Mouse (Mus musculus): ENCODE measurements around the gene Pheta2. TPM values are rescaled to one million over a fixed set of nuclear protein-coding genes. Genes with fewer than 3 reads are reported as not detected.

The Pheta2 gene
- polyA plus RNA-seq, 1 experiment, result 1.8 TPM

DNA sequence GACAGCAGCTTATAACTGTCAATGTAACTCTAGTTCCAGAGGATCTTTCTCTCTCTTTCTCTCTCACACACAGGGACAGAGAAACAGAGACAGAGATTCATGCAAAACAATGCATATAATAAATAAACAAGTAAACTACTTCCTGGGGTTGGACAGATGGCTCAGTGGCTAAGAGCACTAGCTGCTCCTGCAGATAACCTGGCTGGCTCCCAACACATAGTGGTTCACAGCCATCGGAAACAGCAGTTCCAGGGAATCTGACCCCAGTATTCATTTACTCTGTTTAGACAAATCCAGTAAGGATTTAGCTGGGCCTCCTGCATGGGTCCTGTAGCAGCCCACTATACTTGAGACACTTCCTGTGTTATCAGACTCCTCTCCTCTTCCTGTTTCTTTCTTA lies 19.1 kb upstream of the Pheta2 start:
- 0 out of 2 replicates have a peak, but pooled peaks cover 4% of the 10 kb centered on the region for H3K27me3 ChIP-seq (ENCODE audit: control insufficient read depth)
- H3K4me1 ChIP-seq (ENCODE audit: control insufficient read depth), result no peaks in the 10 kb centered on the region
- H3K9me3 ChIP-seq (ENCODE audit: control insufficient read depth, low read length), result peaks cover 6% of the 10 kb centered on the region
- H3K4me3 ChIP-seq (replicated peaks), result no peak overlapping the region
- H3K36me3 ChIP-seq (ENCODE audit: control insufficient read depth), result no peaks in the 10 kb centered on the region
- TF ChIP-seq GATA1 (IDR thresholded peaks at IDR 0.05; ENCODE audit: low read length), result no peak
- no peak for TF ChIP-seq TAL1 (IDR thresholded peaks at IDR 0.05; ENCODE audit: low read length)

- Histone ChIP-seq H3K4me1 (ENCODE audit: control insufficient read depth) (no peaks in the 10 kb centered on the region), H3K4me3 (replicated peaks) (no peak overlapping the region), H3K9me3 (ENCODE audit: control insufficient read depth, low read length) (peaks cover 6% of the 10 kb centered on the region), H3K27me3 (ENCODE audit: control insufficient read depth) (0 out of 2 replicates have a peak, but pooled peaks cover 4% of the 10 kb centered on the region), H3K36me3 (ENCODE audit: control insufficient read depth) (no peaks in the 10 kb centered on the region)
- TF ChIP-seq TAL1 (IDR thresholded peaks at IDR 0.05; ENCODE audit: low read length), result no peak
- no peak for TF ChIP-seq GATA1 (IDR thresholded peaks at IDR 0.05; ENCODE audit: low read length)
Observed at GRCm38 (mm10) chr15:82322195-82322594, 16.5 kb upstream of the Pheta2 start.

- TF ChIP-seq TAL1 (IDR thresholded peaks at IDR 0.05; ENCODE audit: low read length), result no peak
- TF ChIP-seq GATA1 (IDR thresholded peaks at IDR 0.05; ENCODE audit: low read length), result no peak
- H3K4me3 ChIP-seq (replicated peaks), result no peak overlapping the region
- peaks cover 17% of the 10 kb centered on the region for H3K36me3 ChIP-seq (ENCODE audit: control insufficient read depth)
- H3K27me3 ChIP-seq (ENCODE audit: control insufficient read depth), result 0 out of 2 replicates have a peak, but pooled peaks cover 4% of the 10 kb centered on the region
- peaks cover 6% of the 10 kb centered on the region for H3K9me3 ChIP-seq (ENCODE audit: control insufficient read depth, low read length)
- peaks cover 4% of the 10 kb centered on the region for H3K4me1 ChIP-seq (ENCODE audit: control insufficient read depth)
Observed at GRCm38 (mm10) chr15:82325382-82325781, 13.4 kb upstream of the Pheta2 start.

- H3K4me1 ChIP-seq (ENCODE audit: control insufficient read depth), result peaks cover 47% of the 10 kb centered on the region
- peaks cover 66% of the 10 kb centered on the region for H3K36me3 ChIP-seq (ENCODE audit: control insufficient read depth)
- no peaks in the 10 kb centered on the region for H3K9me3 ChIP-seq (ENCODE audit: control insufficient read depth, low read length)
- no peak overlapping the region for H3K4me3 ChIP-seq (replicated peaks)
- no peak for TF ChIP-seq GATA1 (IDR thresholded peaks at IDR 0.05; ENCODE audit: low read length)
- no peak for TF ChIP-seq TAL1 (IDR thresholded peaks at IDR 0.05; ENCODE audit: low read length)
- no peaks in the 10 kb centered on the region for H3K27me3 ChIP-seq (ENCODE audit: control insufficient read depth)
Observed at GRCm38 (mm10) chr15:82335194-82335593, 3.5 kb upstream of the Pheta2 start.

- peaks cover 54% of the 10 kb centered on the region for H3K36me3 ChIP-seq (ENCODE audit: control insufficient read depth)
- H3K9me3 ChIP-seq (ENCODE audit: control insufficient read depth, low read length), result no peaks in the 10 kb centered on the region
- H3K27me3 ChIP-seq (ENCODE audit: control insufficient read depth), result no peaks in the 10 kb centered on the region
- peaks cover 56% of the 10 kb centered on the region for H3K4me1 ChIP-seq (ENCODE audit: control insufficient read depth)
- peak overlapping the region; percentile 30 for H3K4me3 ChIP-seq (replicated peaks)
- no peak for TF ChIP-seq GATA1 (IDR thresholded peaks at IDR 0.05; ENCODE audit: low read length)
- no peak for TF ChIP-seq TAL1 (IDR thresholded peaks at IDR 0.05; ENCODE audit: low read length)
Observed at GRCm38 (mm10) chr15:82336629-82337028, 2.1 kb upstream of the Pheta2 start.

DNA sequence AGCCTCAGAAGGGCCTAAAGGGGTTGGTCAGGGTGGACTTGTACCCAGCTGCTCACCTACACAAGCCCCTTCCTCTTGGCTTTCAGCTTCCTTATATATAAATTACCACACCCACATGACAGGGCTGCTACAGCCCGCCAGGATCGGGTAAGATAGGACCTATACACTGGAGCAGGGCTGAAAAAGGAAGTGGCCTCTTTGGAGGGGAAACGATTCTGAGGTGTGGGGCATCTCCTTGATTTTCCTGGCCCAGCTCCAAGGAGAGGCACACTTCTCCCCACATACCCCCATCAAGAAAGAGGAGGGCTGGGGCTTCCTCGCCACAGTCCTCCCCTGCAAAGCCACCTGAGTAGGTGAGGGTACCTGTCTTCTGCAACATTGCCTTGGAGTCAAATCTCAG lies 867 bp upstream of the Pheta2 start:
- Histone ChIP-seq H3K27me3 (ENCODE audit: control insufficient read depth) (no peaks in the 10 kb centered on the region), H3K36me3 (ENCODE audit: control insufficient read depth) (peaks cover 52% of the 10 kb centered on the region)
- no peak for TF ChIP-seq GATA1 (IDR thresholded peaks at IDR 0.05; ENCODE audit: low read length)

DNA sequence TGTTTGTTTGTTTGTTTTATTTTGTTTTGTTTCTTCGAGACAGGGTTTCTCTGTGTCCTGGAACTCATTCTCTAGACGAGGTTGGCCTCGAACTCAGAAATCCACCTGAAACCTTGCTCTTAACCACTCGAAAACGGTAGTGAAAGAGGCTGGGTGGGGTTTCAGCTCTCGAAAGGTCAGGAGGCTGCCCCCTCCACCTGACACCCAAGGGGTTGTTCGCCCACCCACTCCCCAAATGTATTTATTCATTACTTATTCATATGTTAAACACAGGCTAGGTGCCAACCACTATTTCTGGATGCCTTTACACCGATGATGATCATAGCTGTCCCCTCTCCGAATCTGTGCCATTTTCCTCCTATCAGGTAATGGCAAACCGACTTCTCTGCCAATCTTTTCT lies 408 bp downstream of the Pheta2 start:
- peaks cover 79% of the 10 kb centered on the region for H3K4me1 ChIP-seq (ENCODE audit: control insufficient read depth)
- H3K27me3 ChIP-seq (ENCODE audit: control insufficient read depth), result no peaks in the 10 kb centered on the region
- H3K4me3 ChIP-seq (replicated peaks), result peak overlapping the region; percentile 91

More for the DNA sequence above, 867 bp upstream of the Pheta2 start:
- peaks cover 66% of the 10 kb centered on the region for H3K4me1 ChIP-seq (ENCODE audit: control insufficient read depth)
- peak overlapping the region; percentile 91 for H3K4me3 ChIP-seq (replicated peaks)
- no peaks in the 10 kb centered on the region for H3K9me3 ChIP-seq (ENCODE audit: control insufficient read depth, low read length)

GRCm38 (mm10) chr15:82339634-82340254 lies 1.0 kb downstream of the Pheta2 start:
- TF ChIP-seq TAL1 (IDR thresholded peaks at IDR 0.05; ENCODE audit: low read length) (no peak), GATA1 (IDR thresholded peaks at IDR 0.05; ENCODE audit: low read length) (no peak)
- peaks cover 2% of the 10 kb centered on the region; the same call in 1 of the 2 replicates for H3K9me3 ChIP-seq (ENCODE audit: control insufficient read depth, low read length)
- peaks cover 85% of the 10 kb centered on the region for H3K4me1 ChIP-seq (ENCODE audit: control insufficient read depth)
- H3K36me3 ChIP-seq (ENCODE audit: control insufficient read depth), result peaks cover 54% of the 10 kb centered on the region
- H3K4me3 ChIP-seq (replicated peaks), result peak overlapping the region; percentile 91
- H3K27me3 ChIP-seq (ENCODE audit: control insufficient read depth), result no peaks in the 10 kb centered on the region

More for the DNA sequence above, 408 bp downstream of the Pheta2 start:
- TF ChIP-seq GATA1 (IDR thresholded peaks at IDR 0.05; ENCODE audit: low read length) (no peak), TAL1 (IDR thresholded peaks at IDR 0.05; ENCODE audit: low read length) (no peak)
- peaks cover 54% of the 10 kb centered on the region for H3K36me3 ChIP-seq (ENCODE audit: control insufficient read depth)
- peaks cover 2% of the 10 kb centered on the region; the same call in 1 of the 2 replicates for H3K9me3 ChIP-seq (ENCODE audit: control insufficient read depth, low read length)

- TF ChIP-seq GATA1 (IDR thresholded peaks at IDR 0.05; ENCODE audit: low read length) (0 out of 2 replicates have a peak, but pooled peaks have one; percentile 4), TAL1 (IDR thresholded peaks at IDR 0.05; ENCODE audit: low read length) (no peak)
- Histone ChIP-seq H3K9me3 (ENCODE audit: control insufficient read depth, low read length) (peaks cover 2% of the 10 kb centered on the region; the same call in 1 of the 2 replicates), H3K4me1 (ENCODE audit: control insufficient read depth) (peaks cover 89% of the 10 kb centered on the region), H3K36me3 (ENCODE audit: control insufficient read depth) (peaks cover 54% of the 10 kb centered on the region), H3K27me3 (ENCODE audit: control insufficient read depth) (no peaks in the 10 kb centered on the region), H3K4me3 (replicated peaks) (peak overlapping the region; percentile 91)
Observed at GRCm38 (mm10) chr15:82340414-82341035, 1.8 kb downstream of the Pheta2 start.

Measured in erythroblast, embryonic 14.5 days (primary cell).